Mouse (Mus musculus) liver, embryonic 14 days (tissue): ENCODE results near the gene Olfr328. TPM values are rescaled to one million over a fixed set of nuclear protein-coding genes. Genes with fewer than 3 reads are reported as not detected.

Experiments used
- polyA plus RNA-seq: library from polyadenylated mRNA; depleted of rRNA; stranded (reverse); fragments of >200 nt; gene quantifications from 2 replicates; pipeline ENCODE4 v1.2.3, GENCODE M21; 2012; rRNA removed

The Olfr328 gene
- polyA plus RNA-seq = not detected in 2 replicates

GRCm38 (mm10) chr11:58555536-58555935, at the start of gene Olfr328:
Gene Olfr328 (minus strand): TSS chr11:58555636.

GRCm38 (mm10) chr11:58594814-58595213, 39.4 kb upstream of the Olfr328 start, which contains the start of gene Olfr324:
Gene Olfr324 (plus strand): TSS chr11:58595114.

GRCm38 (mm10) chr11:58577430-58577829, 22.0 kb upstream of the Olfr328 start, which contains the start of gene Olfr325:
Gene Olfr325 (plus strand): TSS chr11:58577730.

GRCm38 (mm10) chr11:58570405-58570804, 15.0 kb upstream of the Olfr328 start, which contains the start of gene Olfr224:
Gene Olfr224 (minus strand): TSS chr11:58570553.

GRCm38 (mm10) chr11:58546322-58546721, 9.1 kb downstream of the Olfr328 start, which contains the start of gene Olfr329-ps:
Gene Olfr329-ps (minus strand): TSS chr11:58546422.

GRCm38 (mm10) chr11:58534736-58535135, 20.7 kb downstream of the Olfr328 start, which contains the start of gene Olfr330:
Gene Olfr330 (minus strand): TSS chr11:58534836.

GRCm38 (mm10) chr11:58502472-58502871, 53.0 kb downstream of the Olfr328 start, which contains the start of gene Olfr331:
Gene Olfr331 (minus strand): TSS chr11:58502572.

Other genes starting within 250 kb of the Olfr328 start
- 17.1 and 18.8 TPM in 2 replicates for gene Zfp692, start 248.6 kb downstream of the Olfr328 start, polyA plus RNA-seq
- 19.2 and 22.1 TPM in 2 replicates for gene Zfp672, start 225.3 kb downstream of the Olfr328 start, polyA plus RNA-seq
- 8.1 and 9.0 TPM in 2 replicates for gene Sh3bp5l, start 224.9 kb downstream of the Olfr328 start, polyA plus RNA-seq
- gene Lypd8, start 176.6 kb downstream of the Olfr328 start, polyA plus RNA-seq = 0.03 TPM in 1 of 2 replicates, not detected in the other
- not detected in 2 replicates for gene 1810065E05Rik, start 134.5 kb downstream of the Olfr328 start, polyA plus RNA-seq
- gene Gm12253, start 123.1 kb downstream of the Olfr328 start, polyA plus RNA-seq = not detected in 2 replicates
- gene Lypd9, start 102.7 kb downstream of the Olfr328 start, polyA plus RNA-seq = not detected in 2 replicates
- gene Olfr30, start 93.4 kb downstream of the Olfr328 start, polyA plus RNA-seq = not detected in 2 replicates
- not detected in 2 replicates for gene Olfr332, start 63.1 kb downstream of the Olfr328 start, polyA plus RNA-seq
- not detected in 2 replicates for gene Olfr331, start 53.1 kb downstream of the Olfr328 start, polyA plus RNA-seq
- not detected in 2 replicates for gene Olfr330, start 20.8 kb downstream of the Olfr328 start, polyA plus RNA-seq
- not detected in 2 replicates for gene Olfr329-ps, start 9.2 kb downstream of the Olfr328 start, polyA plus RNA-seq
- gene Olfr224, start 14.9 kb upstream of the Olfr328 start, polyA plus RNA-seq = not detected in 2 replicates
- gene Olfr325, start 22.1 kb upstream of the Olfr328 start, polyA plus RNA-seq = not detected in 2 replicates
- not detected in 2 replicates for gene Olfr324, start 39.5 kb upstream of the Olfr328 start, polyA plus RNA-seq
- gene 2210407C18Rik, start 60.4 kb upstream of the Olfr328 start, polyA plus RNA-seq = not detected in 2 replicates
- not detected in 2 replicates for gene Olfr323, start 74.9 kb upstream of the Olfr328 start, polyA plus RNA-seq
- 8.3 and 10.1 TPM in 2 replicates for gene Trim58, start 84.8 kb upstream of the Olfr328 start, polyA plus RNA-seq
- 0.03 TPM in 2 replicates for gene Olfr322, start 103.1 kb upstream of the Olfr328 start, polyA plus RNA-seq
- not detected in 2 replicates for gene Olfr320, start 125.5 kb upstream of the Olfr328 start, polyA plus RNA-seq
- gene Olfr319, start 143.5 kb upstream of the Olfr328 start, polyA plus RNA-seq = not detected in 2 replicates
- not detected in 2 replicates for gene Olfr318, start 168.4 kb upstream of the Olfr328 start, polyA plus RNA-seq
- gene Olfr317, start 183.6 kb upstream of the Olfr328 start, polyA plus RNA-seq = not detected in 2 replicates
- gene Olfr316, start 197.1 kb upstream of the Olfr328 start, polyA plus RNA-seq = not detected in 2 replicates
- gene Olfr315, start 217.6 kb upstream of the Olfr328 start, polyA plus RNA-seq = not detected in 2 replicates
- gene Olfr314, start 227.3 kb upstream of the Olfr328 start, polyA plus RNA-seq = not detected in 2 replicates
- gene Fam183b, start 246.3 kb upstream of the Olfr328 start, polyA plus RNA-seq = 0.07 TPM in 1 of 2 replicates, not detected in the other